Mouse (Mus musculus): ENCODE results near the gene Fmnl3. TPM values are rescaled to one million over a fixed set of nuclear protein-coding genes. Genes with fewer than 3 reads are reported as not detected.

The Fmnl3 gene
- polyA plus RNA-seq, 1 experiment = 55.5 TPM

DNA sequence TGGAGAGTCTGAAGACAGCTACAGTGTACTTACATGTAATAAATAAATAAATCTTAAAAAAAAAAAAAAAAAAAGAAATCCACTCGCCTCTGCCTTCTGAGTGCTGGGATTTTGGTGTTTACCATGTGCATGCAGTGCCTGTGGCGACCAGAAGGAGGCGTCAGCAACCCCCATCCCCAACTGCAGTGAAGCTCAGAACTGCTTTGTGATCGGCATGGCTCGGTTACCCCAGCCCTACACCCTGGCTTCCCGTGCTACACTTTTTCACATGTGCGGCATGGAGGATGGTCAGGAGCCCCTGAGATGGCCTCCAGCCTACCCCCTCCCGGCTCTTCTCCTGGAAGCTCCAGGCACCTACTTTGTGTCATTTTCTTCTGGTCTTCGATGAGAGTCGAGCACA, 86.8 kb downstream of the Fmnl3 start:
- Histone ChIP-seq H3K27ac (ENCODE audit: control insufficient read depth, insufficient read depth, low read length) (no peak overlapping the region), H3K27me3 (ENCODE audit: control insufficient read depth, insufficient read depth, low read length) (no peaks in the 10 kb centered on the region), H3K4me1 (replicated peaks; ENCODE audit: control insufficient read depth, insufficient read depth, low read length) (no peaks in the 10 kb centered on the region), H3K36me3 (ENCODE audit: control insufficient read depth, insufficient read depth, low read length) (no peaks in the 10 kb centered on the region), H3K4me3 (ENCODE audit: control insufficient read depth, insufficient read depth, low read length) (no peak overlapping the region)
- no peak for DNase-seq
- no peak for TF ChIP-seq POLR2A (IDR thresholded peaks at IDR 0.05; ENCODE audit: control insufficient read depth, extremely low read depth, insufficient read depth, low read length, poor library complexity)
- peak; percentile 49; the same call in 1 of the 2 replicates for TF ChIP-seq CTCF (IDR thresholded peaks at IDR 0.05; ENCODE audit: borderline replicate concordance, control insufficient read depth, extremely low read depth, insufficient read depth, low read length, poor library complexity)
- 69% methylated on average over 10 of the region's 10 CpGs for WGBS

DNA sequence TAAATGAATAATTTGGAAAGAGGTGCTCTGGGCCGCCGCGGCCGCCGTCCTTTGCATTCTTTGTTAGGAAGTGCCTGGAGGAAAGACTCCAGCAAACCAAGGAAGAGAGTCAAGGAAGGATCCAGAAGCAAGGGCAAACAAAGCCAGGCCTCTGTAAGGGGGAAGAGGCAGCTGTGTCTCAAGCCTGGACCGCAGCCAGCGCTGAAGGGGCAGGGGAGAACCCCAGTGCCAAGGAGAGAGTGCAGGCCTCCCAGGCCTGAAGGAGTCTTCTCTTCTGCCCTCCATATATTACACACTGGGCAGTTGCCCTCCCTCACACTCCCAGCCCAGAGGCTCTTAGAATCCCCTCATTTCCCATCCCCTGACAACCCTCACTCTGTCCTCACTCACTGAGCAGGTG, 92.0 kb downstream of the Fmnl3 start:
- DNase-seq = no peak
- WGBS = 95% methylated on average over 7 of the region's 7 CpGs
- H3K36me3 ChIP-seq (ENCODE audit: control insufficient read depth, insufficient read depth, low read length) = no peaks in the 10 kb centered on the region
- H3K27me3 ChIP-seq (ENCODE audit: control insufficient read depth, insufficient read depth, low read length) = no peaks in the 10 kb centered on the region
- H3K27ac ChIP-seq (ENCODE audit: control insufficient read depth, insufficient read depth, low read length) = no peak overlapping the region
- no peak overlapping the region for H3K4me3 ChIP-seq (ENCODE audit: control insufficient read depth, insufficient read depth, low read length)
- TF ChIP-seq CTCF (IDR thresholded peaks at IDR 0.05; ENCODE audit: borderline replicate concordance, control insufficient read depth, extremely low read depth, insufficient read depth, low read length, poor library complexity) (no peak), POLR2A (IDR thresholded peaks at IDR 0.05; ENCODE audit: control insufficient read depth, extremely low read depth, insufficient read depth, low read length, poor library complexity) (no peak)
- peaks cover 14% of the 10 kb centered on the region for H3K4me1 ChIP-seq (replicated peaks; ENCODE audit: control insufficient read depth, insufficient read depth, low read length)

DNA sequence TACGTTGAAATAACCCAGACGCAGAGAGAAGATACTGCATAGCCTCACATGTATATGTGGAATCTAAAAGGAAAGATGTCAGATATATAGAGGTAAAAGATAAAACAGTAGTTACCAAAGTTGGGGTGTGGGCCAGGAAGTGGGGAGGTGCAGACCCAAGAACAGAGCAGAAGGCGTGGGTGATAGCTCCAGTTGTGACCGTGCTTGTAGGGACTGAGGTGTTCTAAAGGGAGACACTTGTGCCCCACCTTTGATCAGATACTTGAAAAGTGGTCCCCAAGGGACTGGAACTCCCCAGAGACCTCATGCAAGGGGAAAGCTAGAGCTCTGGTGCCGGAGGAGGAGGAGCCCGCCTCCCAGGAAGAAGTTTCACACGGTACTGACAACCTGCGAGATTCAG, 94.2 kb downstream of the Fmnl3 start:
- Histone ChIP-seq H3K4me3 (ENCODE audit: control insufficient read depth, insufficient read depth, low read length) (0 out of 2 replicates have a peak overlapping the region, but pooled peaks have one; percentile 8), H3K27me3 (ENCODE audit: control insufficient read depth, insufficient read depth, low read length) (no peaks in the 10 kb centered on the region), H3K4me1 (replicated peaks; ENCODE audit: control insufficient read depth, insufficient read depth, low read length) (peaks cover 14% of the 10 kb centered on the region), H3K36me3 (ENCODE audit: control insufficient read depth, insufficient read depth, low read length) (no peaks in the 10 kb centered on the region), H3K27ac (ENCODE audit: control insufficient read depth, insufficient read depth, low read length) (peak overlapping the region; percentile 69; the same call in 1 of the 2 replicates)
- TF ChIP-seq CTCF (IDR thresholded peaks at IDR 0.05; ENCODE audit: borderline replicate concordance, control insufficient read depth, extremely low read depth, insufficient read depth, low read length, poor library complexity) (no peak), POLR2A (IDR thresholded peaks at IDR 0.05; ENCODE audit: control insufficient read depth, extremely low read depth, insufficient read depth, low read length, poor library complexity) (no peak)
- 58% methylated on average over 8 of the region's 8 CpGs for WGBS
- DNase-seq = no peak

Other genes with a start within 250 kb of the Fmnl3 start
- gene Spats2, start 244.6 kb downstream of the Fmnl3 start, polyA plus RNA-seq (2012; rRNA removed) = 11.8 and 12.2 TPM in 2 replicates
- gene Kcnh3, start 145.6 kb downstream of the Fmnl3 start, polyA plus RNA-seq (2012; rRNA removed) = 83.5 and 85.5 TPM in 2 replicates
- gene Mcrs1, start 118.5 kb downstream of the Fmnl3 start, polyA plus RNA-seq (2012; rRNA removed) = 131 and 133 TPM in 2 replicates
- 29.3 and 37.0 TPM in 2 replicates for gene Prpf40b, start 75.4 kb downstream of the Fmnl3 start, polyA plus RNA-seq (2012; rRNA removed)
- 0.04 and 0.11 TPM in 2 replicates for gene Fam186b, start 74.6 kb downstream of the Fmnl3 start, polyA plus RNA-seq (2012; rRNA removed)
- gene Tmbim6, start 22.4 kb upstream of the Fmnl3 start, polyA plus RNA-seq (2012; rRNA removed) = 723 and 818 TPM in 2 replicates
- 48.1 and 48.6 TPM in 2 replicates for gene Nckap5l, start 87.3 kb upstream of the Fmnl3 start, polyA plus RNA-seq (2012; rRNA removed)
- 12.4 and 13.7 TPM in 2 replicates for gene Bcdin3d, start 104.2 kb upstream of the Fmnl3 start, polyA plus RNA-seq (2012; rRNA removed)
- gene Faim2, start 157.7 kb upstream of the Fmnl3 start, polyA plus RNA-seq (2012; rRNA removed) = 0.18 and 0.81 TPM in 2 replicates
- gene Aqp2, start 208.6 kb upstream of the Fmnl3 start, polyA plus RNA-seq (2012; rRNA removed) = 0.47 TPM in 1 of 2 replicates, not detected in the other
- gene Aqp5, start 220.3 kb upstream of the Fmnl3 start, polyA plus RNA-seq (2012; rRNA removed) = 2.7 and 3.3 TPM in 2 replicates
- 0.24 and 0.40 TPM in 2 replicates for gene Aqp6, start 230.9 kb upstream of the Fmnl3 start, polyA plus RNA-seq (2012; rRNA removed)